Mouse (Mus musculus): ENCODE measurements at regions not wholly inside any gene's neighbourhood (a gene's known extent, or its start where the extent isn't known, plus 50 kb on each side); places are given as distances from the start of the nearest gene placed in this dataset.

- TF ChIP-seq CTCF (IDR thresholded peaks at IDR 0.05; ENCODE audit: borderline replicate concordance, insufficient read depth, low read depth, low read length) (no peak), POLR2A (IDR thresholded peaks at IDR 0.05; ENCODE audit: borderline replicate concordance, insufficient read depth, low read length) (no peak)
These were observed 86.7 kb upstream of the Zcchc2 start for GRCm38 (mm10) chr1:105903286-105904115.
